Mouse (Mus musculus) c-Kit-positive CD71-positive TER-119-positive erythroid progenitor cells, embryonic 14.5 days (primary cell): ENCODE measurements around the gene Bmp7.
A peak's percentile ranks its signal among the peaks of the same experiment; 100 is the strongest.

Source experiments
- DNase-seq: peaks from one replicate; pipeline ENCODE4 v3.0.0-alpha.2; 2013; ENCODE audit warnings: low spot score

Gene Bmp7

DNA sequence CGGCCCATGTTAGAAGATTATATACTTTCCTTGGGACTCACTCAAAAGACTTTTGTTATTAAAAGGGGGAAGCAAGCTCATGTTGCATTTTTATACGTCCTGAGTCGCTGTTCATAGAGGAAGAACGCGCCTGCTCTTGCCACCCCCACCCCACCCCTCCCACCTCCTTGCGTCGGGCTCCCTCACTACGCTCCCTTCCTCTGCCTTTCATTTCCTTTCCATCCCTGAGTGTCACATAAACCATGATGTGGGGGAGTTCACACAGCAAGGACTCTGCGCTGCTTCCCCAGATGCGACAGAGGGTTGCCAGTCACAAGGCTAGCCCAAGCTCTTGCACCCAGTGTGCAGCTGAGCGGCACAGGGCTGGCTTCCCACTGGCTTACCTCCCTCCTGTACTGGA is 88.3 kb downstream of the Bmp7 start:
- DNase-seq: no peak

DNA sequence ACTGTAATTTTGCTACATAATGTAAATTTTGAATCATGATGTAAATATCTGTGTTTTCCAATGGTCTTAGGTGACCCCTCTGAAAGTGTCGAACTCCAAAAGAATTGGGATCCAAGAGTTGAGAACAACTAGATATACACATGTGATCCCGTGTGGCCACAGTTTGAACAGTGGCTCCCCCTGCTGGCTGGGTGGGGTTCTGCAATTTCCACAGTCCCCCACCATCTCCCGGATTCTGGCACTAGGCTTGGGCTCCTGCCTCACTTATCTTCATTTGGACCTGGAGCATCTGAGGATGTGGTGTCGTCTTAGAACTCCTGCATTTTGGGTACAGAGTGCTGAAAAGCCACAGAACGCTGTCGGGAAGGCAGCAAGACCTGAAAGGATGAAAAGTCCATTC is 91.9 kb downstream of the Bmp7 start:
- peak; percentile 15 for DNase-seq

GRCm38 (mm10) chr2:172846311-172846575 is 93.9 kb downstream of the Bmp7 start:
- DNase-seq: no peak

DNA sequence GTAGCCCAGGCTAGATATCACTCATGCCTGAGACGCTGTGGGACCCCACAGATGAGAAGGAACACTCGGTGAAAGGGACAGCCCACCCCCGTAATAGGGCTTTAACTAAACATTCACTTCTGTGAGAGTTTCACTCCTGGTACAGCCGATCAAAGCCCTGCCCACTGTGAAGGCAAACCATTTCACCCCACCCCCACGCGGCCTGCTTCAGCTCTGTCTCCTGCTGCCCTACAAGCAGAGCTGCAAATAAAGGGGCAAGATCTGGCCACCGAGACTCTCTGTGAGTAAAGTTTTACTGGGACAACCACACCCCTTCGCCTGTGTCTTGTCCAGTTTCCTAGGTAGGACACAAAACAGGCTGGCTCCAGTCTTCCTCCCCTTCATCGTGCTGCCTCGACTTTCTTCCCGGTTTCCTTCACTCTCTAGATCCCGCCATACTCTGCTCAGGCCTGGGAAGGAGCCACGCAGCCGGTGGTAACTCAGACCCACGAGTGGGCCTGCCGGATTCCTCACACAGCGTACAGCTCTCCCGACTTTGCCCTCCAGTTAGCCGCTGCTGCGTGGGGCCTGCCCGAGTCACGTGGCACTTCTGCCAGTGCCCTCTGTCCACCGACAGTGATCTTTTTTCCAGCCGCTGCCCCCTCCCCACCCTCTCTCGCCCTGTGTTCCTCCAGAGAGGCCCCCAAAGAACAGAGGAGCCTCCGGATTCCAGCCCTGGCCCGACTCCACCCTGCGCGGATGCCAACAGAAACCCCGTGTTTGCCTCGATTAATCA is 94.4 kb downstream of the Bmp7 start:
- DNase-seq: no peak

DNA sequence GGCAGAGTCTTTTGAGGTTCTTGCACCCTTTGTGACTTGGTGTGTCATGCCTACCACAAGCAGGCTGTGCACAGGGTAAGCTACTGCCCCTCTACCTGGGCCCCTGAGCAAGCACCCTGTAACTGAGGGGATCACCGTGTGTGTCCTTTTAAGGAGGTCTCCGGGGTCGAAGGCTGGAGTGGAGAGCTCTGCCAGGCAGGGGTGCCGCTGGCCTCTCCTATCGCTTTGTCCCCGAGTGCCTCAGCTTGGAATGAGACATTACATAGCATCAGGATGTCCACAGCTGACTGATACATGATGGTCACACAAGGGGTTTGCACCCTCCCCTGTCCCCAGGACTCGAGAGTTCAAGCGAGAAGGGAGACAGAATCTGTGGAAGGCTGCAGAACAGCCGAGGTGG is 96.2 kb downstream of the Bmp7 start:
- DNase-seq: no peak

GRCm38 (mm10) chr2:172842306-172842705 is 97.8 kb downstream of the Bmp7 start:
- DNase-seq: no peak

GRCm38 (mm10) chr2:172840905-172841750 is 99.0 kb downstream of the Bmp7 start:
- no peak for DNase-seq

- DNase-seq: no peak
Observed at GRCm38 (mm10) chr2:172839317-172839980, 100.7 kb downstream of the Bmp7 start.

- no peak for DNase-seq
Observed at GRCm38 (mm10) chr2:172836516-172836915, 103.6 kb downstream of the Bmp7 start.

DNA sequence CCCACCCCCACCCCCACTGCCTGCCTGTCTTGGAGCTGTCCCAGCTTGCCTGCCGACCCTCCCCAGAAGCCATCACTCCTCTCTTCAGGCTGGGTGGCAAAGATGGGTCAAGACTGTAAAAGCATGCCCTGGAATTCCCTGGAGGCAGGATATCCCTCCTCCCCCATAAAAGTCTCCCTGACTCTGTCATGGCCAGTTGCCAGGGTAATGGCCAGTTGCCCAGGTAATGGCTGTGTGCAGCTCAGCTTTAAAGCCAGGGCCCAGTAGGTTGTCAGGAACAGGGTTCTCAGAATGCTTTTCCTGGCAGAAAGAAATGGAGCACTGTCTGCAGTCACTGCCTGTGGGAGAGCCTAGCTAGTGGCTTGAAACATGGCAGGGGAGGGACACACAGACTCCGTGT is 106.9 kb downstream of the Bmp7 start:
- no peak for DNase-seq

- DNase-seq: peak; percentile 41
Observed at GRCm38 (mm10) chr2:172831762-172832161, 108.4 kb downstream of the Bmp7 start.

DNA sequence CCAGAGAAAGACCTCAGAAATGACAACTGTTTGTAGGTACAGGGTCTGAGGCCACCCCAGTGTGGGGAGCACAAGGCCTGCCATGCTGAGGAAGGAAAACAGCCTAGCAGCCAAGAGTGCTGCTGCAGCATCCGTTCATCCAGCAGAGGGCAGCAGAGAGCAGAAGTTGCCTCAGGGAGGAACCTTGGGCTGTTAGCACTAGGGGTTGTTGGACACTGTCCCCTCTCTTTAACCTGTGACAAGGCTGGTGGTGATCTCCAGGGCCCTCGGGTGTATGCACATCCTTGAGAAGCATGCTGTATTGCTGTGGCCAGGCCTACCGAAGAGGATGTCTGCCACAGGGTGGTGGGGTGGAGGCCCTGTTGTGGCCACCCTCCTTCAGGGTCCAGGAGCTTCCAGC is 109.0 kb downstream of the Bmp7 start:
- DNase-seq: peak; percentile 59

DNA sequence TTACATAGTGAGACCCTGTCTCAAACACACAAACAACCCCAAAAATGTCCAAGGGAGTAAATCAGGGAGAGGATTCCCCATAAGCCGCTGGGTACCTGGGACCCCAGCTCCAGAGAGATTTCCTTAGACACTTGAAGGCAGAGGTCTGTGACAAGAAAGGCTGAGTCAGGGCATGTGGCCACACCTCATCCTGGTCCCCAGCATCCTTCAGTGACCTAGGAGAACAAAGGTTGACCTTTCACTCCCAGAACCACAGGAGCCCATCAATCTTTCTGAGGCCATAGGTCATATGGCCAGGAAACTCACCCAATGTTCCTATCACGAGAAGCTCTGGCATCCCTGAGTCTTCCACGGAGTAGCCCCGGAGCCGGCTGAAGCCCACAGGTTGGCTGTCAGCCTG is 111.9 kb downstream of the Bmp7 start:
- no peak for DNase-seq

DNA sequence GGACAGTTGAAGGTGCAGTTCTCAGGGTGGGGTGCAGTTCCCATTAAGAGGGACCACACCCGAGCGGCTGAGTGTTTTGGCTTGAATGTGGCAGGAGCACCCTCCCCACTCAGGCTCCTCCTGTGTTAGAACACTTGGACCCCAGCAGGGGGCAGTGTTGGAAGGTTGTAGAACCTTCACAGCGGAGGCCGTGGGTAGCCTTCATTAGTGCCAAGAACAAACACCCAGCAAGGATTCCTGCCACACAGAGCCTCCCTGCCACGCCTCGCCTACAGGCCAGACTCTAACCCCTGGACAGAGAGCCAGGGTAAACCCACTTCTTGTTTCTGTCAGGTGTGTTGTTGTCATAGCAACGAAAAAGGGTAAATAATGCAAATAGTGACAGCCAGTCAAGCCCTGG is 112.6 kb downstream of the Bmp7 start:
- peak; percentile 29 for DNase-seq

- no peak for DNase-seq
Observed at GRCm38 (mm10) chr2:172825785-172826145, 114.4 kb downstream of the Bmp7 start.

GRCm38 (mm10) chr2:172824906-172825784 is 115.0 kb downstream of the Bmp7 start:
- DNase-seq: no peak

- DNase-seq: no peak
Observed at GRCm38 (mm10) chr2:172818631-172819230, 121.4 kb downstream of the Bmp7 start.
